Mouse (Mus musculus) heart, embryonic 11.5 days (tissue): ENCODE measurements at regions not wholly inside any gene's neighbourhood (a gene's known extent, or its start where the extent isn't known, plus 50 kb on each side); places are given as distances from the start of the nearest gene placed in this dataset. TPM values are rescaled to one million over a fixed set of nuclear protein-coding genes. Genes with fewer than 3 reads are reported as not detected.

ENCODE experiments used
- ATAC-seq: fragments of 200-750 bp; cut with Nextera tagmentation; replicated peaks from 2 replicates; pipeline ENCODE4 v1.8.0; 2017; ENCODE audit warnings: moderate library complexity; ENCODE audit not compliant: insufficient number of reproducible peaks, low FRiP score, low TSS enrichment
- H3K27ac ChIP-seq: fragments of 300-500 bp; sonication (generic); 2 replicates; pipeline ENCODE4 v1.5.1; 2014; ENCODE audit warnings: mild to moderate bottlenecking, low read depth, low read length
- H3K27me3 ChIP-seq: fragments of 300-500 bp; sonication (generic); 2 replicates; pipeline ENCODE4 v1.6.1; 2014; ENCODE audit warnings: mild to moderate bottlenecking, low read length, mixed read lengths; ENCODE audit not compliant: control insufficient read depth, insufficient read depth
- H3K36me3 ChIP-seq: fragments of 300-500 bp; sonication (generic); 2 replicates; pipeline ENCODE4 v1.6.1; 2014; ENCODE audit warnings: mild to moderate bottlenecking, low read length, moderate library complexity, mixed read lengths; ENCODE audit not compliant: control insufficient read depth, insufficient read depth
- H3K4me1 ChIP-seq: fragments of 300-500 bp; sonication (generic); 2 replicates; pipeline ENCODE4 v1.6.1; 2014; ENCODE audit warnings: low read length; ENCODE audit not compliant: control insufficient read depth, insufficient read depth
- H3K4me2 ChIP-seq: fragments of 300-500 bp; sonication (generic); 2 replicates; pipeline ENCODE4 v1.6.1; 2014; ENCODE audit warnings: mild to moderate bottlenecking, moderate library complexity
- H3K4me3 ChIP-seq: fragments of 300-500 bp; sonication (generic); 2 replicates; pipeline ENCODE4 v1.5.1; 2014; ENCODE audit warnings: low read depth, low read length
- H3K9ac ChIP-seq: fragments of 300-500 bp; sonication (generic); 2 replicates; pipeline ENCODE4 v1.6.1; 2014; ENCODE audit warnings: mild to moderate bottlenecking, low read depth, low read length, moderate library complexity
- H3K9me3 ChIP-seq: fragments of 300-500 bp; sonication (generic); replicated peaks from 2 replicates; pipeline ENCODE4 v1.6.1; 2016; ENCODE audit warnings: low read length; ENCODE audit not compliant: control insufficient read depth
- WGBS: fragments of 180-500 bp; shearing (Covaris S2); extraction: QIAGEN DNeasy Blood & Tissue Kit; methylation state at CpG from one replicate; pipeline ENCODE4 v1.1.7; 2014; ENCODE audit not compliant: insufficient replicate concordance; 5-methylcytosine and 5-hydroxymethylcytosine counted together
- microRNA-seq: library from miRNA; unstranded; fragments of <30 nt; microRNA quantifications from one replicate; pipeline ENCODE4, GENCODE M21; 2016; ENCODE audit warnings: borderline number of aligned reads

- Histone ChIP-seq H3K27me3 (no peaks in the 10 kb centered on the region), H3K4me1 (no peaks in the 10 kb centered on the region), H3K27ac (no peak overlapping the region), H3K9me3 (peaks cover 16% of the 10 kb centered on the region), H3K4me3 (no peak overlapping the region), H3K4me2 (no peak overlapping the region), H3K9ac (no peak overlapping the region), H3K36me3 (no peaks in the 10 kb centered on the region)
- 29% methylated on average over 1 of the region's 1 CpGs for WGBS
- no peak for ATAC-seq
Measured at GRCm38 (mm10) chr16:3253885-3254284, 337.0 kb upstream of the Olfr161 start.

DNA sequence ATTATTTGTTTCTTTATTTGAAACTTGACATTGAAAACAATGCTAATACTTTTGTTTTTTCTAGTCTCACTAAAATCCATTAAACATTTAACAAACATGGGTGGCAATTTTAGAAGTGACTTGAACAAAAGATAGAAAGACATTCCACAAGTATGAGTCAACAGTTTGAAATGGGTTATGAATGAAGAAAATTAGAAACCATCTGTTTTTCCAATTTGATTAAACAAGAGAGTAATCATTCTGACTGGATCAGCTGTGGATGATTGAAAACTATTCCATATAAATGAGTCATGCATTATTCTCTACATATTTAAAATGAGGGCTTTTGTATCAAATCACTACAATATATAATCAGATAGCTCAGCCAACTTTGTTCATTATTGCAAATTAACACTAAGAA lies 334.8 kb upstream of the Olfr161 start:
- H3K9me3 ChIP-seq: peaks cover 21% of the 10 kb centered on the region
- H3K4me2 ChIP-seq: no peak overlapping the region
- no peaks in the 10 kb centered on the region for H3K4me1 ChIP-seq
- H3K27me3 ChIP-seq: no peaks in the 10 kb centered on the region
- no peak overlapping the region for H3K27ac ChIP-seq
- no peak for ATAC-seq
- no peak overlapping the region for H3K4me3 ChIP-seq
- no peak overlapping the region for H3K9ac ChIP-seq
- no peaks in the 10 kb centered on the region for H3K36me3 ChIP-seq

DNA sequence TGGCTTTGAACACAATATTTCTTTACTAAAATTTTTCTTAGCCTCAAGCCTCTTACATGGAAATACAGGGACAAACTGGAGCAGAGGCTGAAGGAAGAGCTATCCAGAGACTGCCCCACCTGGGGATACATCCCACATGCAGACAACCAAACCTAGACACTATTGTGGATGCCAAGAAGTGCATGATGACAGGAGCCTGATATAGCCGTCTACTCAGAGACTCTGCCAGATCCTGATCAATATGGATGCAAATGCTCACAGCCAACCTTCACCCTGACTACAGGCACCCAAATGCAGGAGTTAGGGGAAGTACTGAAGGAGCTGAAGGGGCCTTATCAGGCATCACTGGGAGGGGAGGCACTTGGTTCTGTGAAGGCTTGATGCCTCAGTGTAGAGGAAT lies 325.5 kb upstream of the Olfr161 start:
- H3K27ac ChIP-seq: no peak overlapping the region
- no peaks in the 10 kb centered on the region for H3K36me3 ChIP-seq
- no peak overlapping the region for H3K4me2 ChIP-seq
- H3K9me3 ChIP-seq: peaks cover 29% of the 10 kb centered on the region
- 77% methylated on average over 1 of the region's 1 CpGs for WGBS
- no peaks in the 10 kb centered on the region for H3K4me1 ChIP-seq
- H3K27me3 ChIP-seq: no peaks in the 10 kb centered on the region
- no peak overlapping the region for H3K9ac ChIP-seq
- ATAC-seq: no peak
- H3K4me3 ChIP-seq: no peak overlapping the region

DNA sequence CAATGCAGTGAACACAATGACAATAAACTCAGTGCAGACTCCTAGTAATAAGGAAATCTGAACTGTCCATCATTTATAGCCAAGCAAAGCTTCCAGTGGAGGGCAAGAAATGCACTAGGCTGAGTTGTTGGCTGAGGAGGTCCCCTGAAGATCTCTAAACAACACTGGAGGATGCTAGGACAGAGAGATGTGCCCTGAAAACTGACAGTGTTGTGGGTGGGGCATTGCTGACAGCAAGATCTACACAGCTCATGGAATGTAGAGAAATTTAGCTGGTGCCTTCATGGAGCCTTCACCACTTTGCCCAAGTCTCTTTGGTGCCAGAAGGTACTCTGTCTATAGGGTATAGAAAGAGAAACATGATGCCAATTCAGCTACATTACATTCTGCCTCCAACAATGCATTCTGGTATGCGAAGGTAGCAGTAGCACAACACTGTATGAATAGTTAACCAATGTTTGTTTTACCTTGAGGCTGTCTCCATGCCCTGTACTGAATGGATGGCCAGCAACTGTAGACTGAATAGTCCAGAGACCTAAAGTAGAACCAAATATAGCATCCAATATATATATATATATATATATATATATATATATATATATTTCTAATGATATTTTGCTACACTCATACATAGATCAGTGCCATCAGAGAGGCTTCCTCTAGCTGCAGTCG lies 318.9 kb upstream of the Olfr161 start:
- Histone ChIP-seq H3K4me1 (no peaks in the 10 kb centered on the region), H3K9ac (no peak overlapping the region), H3K4me3 (no peak overlapping the region), H3K36me3 (no peaks in the 10 kb centered on the region), H3K27me3 (no peaks in the 10 kb centered on the region), H3K27ac (no peak overlapping the region), H3K9me3 (peaks cover 33% of the 10 kb centered on the region), H3K4me2 (no peak overlapping the region)
- WGBS: 50% methylated on average over 2 of the region's 2 CpGs
- ATAC-seq: no peak; the same call in 1 of the 2 replicates

DNA sequence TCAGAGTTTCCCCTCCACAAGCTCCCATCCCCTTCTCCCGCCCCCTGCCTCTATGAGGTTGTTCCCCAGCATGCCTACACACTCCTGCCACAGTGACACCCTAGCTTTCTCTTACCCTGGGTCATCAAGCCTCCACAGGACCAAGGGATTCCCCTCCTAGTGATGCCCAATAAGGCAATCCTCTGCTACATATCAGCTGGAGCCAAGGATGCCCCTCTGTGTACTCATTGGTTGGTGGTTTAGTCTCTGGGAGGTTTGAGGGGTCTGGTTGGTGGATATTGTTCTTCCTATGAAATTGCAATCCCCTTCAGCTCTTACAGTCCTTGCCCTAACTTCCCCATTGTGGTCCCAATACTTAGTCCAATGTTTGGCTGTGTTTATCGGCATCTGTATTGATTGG lies 317.4 kb upstream of the Olfr161 start:
- H3K4me3 ChIP-seq: no peak overlapping the region
- ATAC-seq: no peak

More for the DNA sequence above, 317.4 kb upstream of the Olfr161 start:
- Histone ChIP-seq H3K4me1 (no peaks in the 10 kb centered on the region), H3K9me3 (peaks cover 25% of the 10 kb centered on the region), H3K36me3 (no peaks in the 10 kb centered on the region), H3K4me2 (no peak overlapping the region), H3K9ac (no peak overlapping the region), H3K27me3 (no peaks in the 10 kb centered on the region), H3K27ac (no peak overlapping the region)
- WGBS: 79% methylated on average over 2 of the region's 2 CpGs

Small RNA genes in the stretch of these regions (microRNA-seq; reads per million reads assigned to microRNA genes)
- not detected for gene Gm23215
